Mouse (Mus musculus) kidney, adult 2 months (tissue): ENCODE results near the gene Bri3bp. TPM values are rescaled to one million over a fixed set of nuclear protein-coding genes. Genes with fewer than 3 reads are reported as not detected.

Experiments
- DNase-seq: peaks from one replicate; pipeline ENCODE4 v3.0.0; 2021
- H3K27ac ChIP-seq: fragments of 200-500 bp; 2 replicates; pipeline ENCODE4 v1.5.1; 2012; ENCODE audit warnings: low read depth, low read length, control low read depth, inconsistent platforms; ENCODE audit not compliant: insufficient read depth
- H3K27me3 ChIP-seq: fragments of 200-500 bp; replicated peaks from 2 replicates; pipeline ENCODE4 v1.6.1; 2012; ENCODE audit warnings: mild to moderate bottlenecking, moderate library complexity, low read length, inconsistent platforms; ENCODE audit not compliant: control insufficient read depth, insufficient read depth
- H3K36me3 ChIP-seq: fragments of 200-500 bp; 2 replicates; pipeline ENCODE4 v1.6.1; 2012; ENCODE audit warnings: mild to moderate bottlenecking, moderate library complexity, low read length, inconsistent platforms; ENCODE audit not compliant: control insufficient read depth, insufficient read depth
- H3K4me1 ChIP-seq: fragments of 200-500 bp; 2 replicates; pipeline ENCODE4 v1.6.1; 2011; ENCODE audit warnings: low read length; ENCODE audit not compliant: control insufficient read depth, insufficient read depth
- H3K4me3 ChIP-seq: fragments of 200-500 bp; 2 replicates; pipeline ENCODE4 v1.5.1; 2011; ENCODE audit warnings: mild to moderate bottlenecking, low read depth, low read length, control low read depth; ENCODE audit not compliant: insufficient read depth
- CTCF ChIP-seq: fragments of 200-500 bp; conservative IDR thresholded peaks from 2 replicates; pipeline ENCODE4 v1.5.1; 2011; ENCODE audit warnings: low read depth, mild to moderate bottlenecking, control low read depth, low read length, moderate library complexity, mixed read lengths; ENCODE audit not compliant: insufficient read depth, insufficient read length
- POLR2A ChIP-seq: fragments of 200-500 bp; IDR thresholded peaks from one replicate; pipeline ENCODE4 v1.6.1; 2011; ENCODE audit warnings: low read depth, low read length, control low read depth
- WGBS: fragments of 180-500 bp; shearing (Covaris S2); methylation state at CpG from one replicate; pipeline ENCODE4 v1.1.7; 2018; 5-methylcytosine and 5-hydroxymethylcytosine counted together
- polyA plus RNA-seq: library from polyadenylated mRNA; depleted of rRNA; stranded (reverse); fragments of >200 nt; gene quantifications from 2 replicates; pipeline ENCODE4 v1.2.3, GENCODE M21; 2012

Gene Bri3bp
- polyA plus RNA-seq, 1 experiment = 13.0 TPM

- Histone ChIP-seq H3K27me3 (no peaks in the 10 kb centered on the region), H3K36me3 (no peaks in the 10 kb centered on the region; the same call in 1 of the 2 replicates), H3K4me3 (no peak overlapping the region), H3K27ac (no peak overlapping the region), H3K4me1 (no peaks in the 10 kb centered on the region; the same call in 1 of the 2 replicates)
- WGBS = 64% methylated on average over 10 of the region's 10 CpGs
- DNase-seq = peak; percentile 91
- TF ChIP-seq POLR2A (no peak), CTCF (no peak)
Measured at GRCm38 (mm10) chr5:125495655-125496054, 54.3 kb downstream of the Bri3bp start.

DNA sequence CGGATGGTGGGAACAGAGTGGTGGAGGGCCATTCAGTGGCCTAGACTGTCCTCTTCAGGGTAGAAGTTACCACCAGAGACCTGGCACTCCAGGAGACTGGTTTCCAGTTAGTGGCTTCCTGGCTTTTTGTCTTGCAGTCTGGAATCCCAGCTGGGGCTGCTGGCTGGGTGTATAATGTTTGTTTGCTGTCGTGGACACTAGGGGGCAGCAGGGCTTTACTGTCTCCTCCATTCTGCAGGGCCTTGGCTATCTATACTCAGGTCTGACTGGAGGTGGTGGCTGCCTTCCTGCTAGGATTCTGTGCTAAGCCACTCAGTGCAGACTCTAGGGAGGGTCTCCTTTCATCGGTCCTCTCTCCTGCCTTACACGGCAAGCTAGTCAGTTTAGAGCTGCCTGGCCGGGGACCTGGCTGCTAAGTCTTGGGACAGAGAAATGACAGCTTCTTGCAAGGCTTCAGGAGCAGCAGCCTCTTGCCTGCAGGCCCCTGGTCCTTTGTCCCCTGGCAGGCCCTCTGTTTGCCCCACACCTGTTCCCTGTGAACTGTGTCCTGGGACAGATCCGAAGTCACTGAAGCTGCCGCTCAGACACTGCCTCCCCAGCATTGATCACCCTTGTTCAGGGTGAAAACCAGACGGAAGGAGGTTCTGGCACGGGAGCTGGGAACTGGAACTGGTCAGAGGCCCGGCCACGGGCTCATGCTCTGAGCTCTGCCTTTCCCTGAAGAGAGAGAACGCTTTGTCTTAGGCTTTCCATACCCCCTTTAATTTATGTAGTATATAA, 56.6 kb downstream of the Bri3bp start:
- TF ChIP-seq POLR2A (no peak), CTCF (peak; percentile 69)
- Histone ChIP-seq H3K36me3 (no peaks in the 10 kb centered on the region; the same call in 1 of the 2 replicates), H3K27me3 (no peaks in the 10 kb centered on the region), H3K4me3 (no peak overlapping the region), H3K4me1 (no peaks in the 10 kb centered on the region; the same call in 1 of the 2 replicates), H3K27ac (no peak overlapping the region)
- 59% methylated on average over 12 of the region's 12 CpGs for WGBS
- peak; percentile 68 for DNase-seq

DNA sequence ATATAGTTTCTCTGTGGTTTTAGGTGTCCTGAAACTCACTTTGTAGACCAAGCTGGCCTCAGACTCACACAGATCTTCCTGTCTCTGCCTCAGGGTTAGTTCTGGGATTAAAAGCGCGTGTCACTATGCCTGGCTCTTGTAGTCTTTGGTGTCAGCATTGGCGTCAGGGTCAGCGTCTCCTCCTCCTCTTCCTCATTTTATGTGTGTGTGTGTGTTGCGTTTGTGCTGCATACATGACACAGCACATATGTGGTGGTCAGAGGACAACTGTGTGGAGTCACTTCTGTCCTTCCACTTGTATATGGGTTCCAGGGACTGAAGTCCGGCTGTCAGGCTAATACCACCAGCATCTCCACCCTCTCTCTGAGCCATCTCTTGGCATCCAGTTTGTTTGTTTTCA, 60.1 kb downstream of the Bri3bp start:
- Histone ChIP-seq H3K4me1 (no peaks in the 10 kb centered on the region), H3K27me3 (no peaks in the 10 kb centered on the region), H3K27ac (no peak overlapping the region), H3K36me3 (no peaks in the 10 kb centered on the region; the same call in 1 of the 2 replicates), H3K4me3 (no peak overlapping the region)
- no peak for TF ChIP-seq POLR2A
- TF ChIP-seq CTCF = no peak
- WGBS = 85% methylated on average over 6 of the region's 6 CpGs
- DNase-seq = no peak

DNA sequence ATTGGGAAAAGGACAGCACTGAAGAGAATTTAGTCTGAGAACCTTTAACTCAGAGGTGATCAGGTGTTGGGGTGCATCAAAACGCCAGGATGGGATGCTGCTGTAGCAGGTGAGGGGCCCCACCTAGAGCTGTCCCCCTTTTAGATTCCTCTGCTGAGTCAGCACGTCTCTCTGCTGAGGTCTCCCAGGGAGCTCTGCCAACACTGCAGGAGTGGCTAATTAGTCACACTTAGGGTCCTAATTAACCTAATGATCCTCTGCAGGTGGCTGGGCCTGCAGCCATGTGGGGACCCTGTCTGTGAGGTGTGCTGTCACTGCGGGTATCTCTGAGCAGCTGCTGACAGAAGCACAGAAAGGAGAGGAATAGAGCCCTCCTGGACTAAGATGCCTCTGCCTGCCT, 60.8 kb downstream of the Bri3bp start:
- H3K27ac ChIP-seq = no peak overlapping the region
- H3K36me3 ChIP-seq = no peaks in the 10 kb centered on the region; the same call in 1 of the 2 replicates
- no peaks in the 10 kb centered on the region for H3K4me1 ChIP-seq
- DNase-seq = no peak
- no peak overlapping the region for H3K4me3 ChIP-seq
- no peak for TF ChIP-seq POLR2A
- TF ChIP-seq CTCF = no peak
- no peaks in the 10 kb centered on the region for H3K27me3 ChIP-seq
- 47% methylated on average over 3 of the region's 3 CpGs for WGBS

DNA sequence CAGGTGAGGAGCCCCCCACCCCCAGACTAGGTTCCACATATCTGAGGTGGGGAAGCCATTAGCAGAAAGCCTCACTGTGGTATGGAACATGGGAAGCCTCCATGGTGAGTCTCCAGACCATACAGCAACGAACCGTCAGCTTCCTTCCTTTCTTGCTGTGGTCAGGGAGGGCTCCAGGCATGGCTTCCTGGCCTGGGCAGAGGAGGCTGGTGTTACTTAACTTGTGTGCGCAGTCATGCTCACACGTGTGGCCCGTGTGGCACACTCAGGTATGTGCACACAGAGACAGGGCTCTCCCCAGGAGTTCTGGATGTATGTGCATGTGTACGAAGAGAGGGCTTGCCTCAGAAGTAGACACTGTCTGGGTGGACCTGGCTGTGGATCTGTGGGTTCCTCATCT, 62.3 kb downstream of the Bri3bp start:
- 87% methylated on average over 6 of the region's 6 CpGs for WGBS
- Histone ChIP-seq H3K4me1 (no peaks in the 10 kb centered on the region), H3K27me3 (no peaks in the 10 kb centered on the region), H3K27ac (no peak overlapping the region), H3K4me3 (no peak overlapping the region), H3K36me3 (no peaks in the 10 kb centered on the region; the same call in none of the 2 replicates)
- TF ChIP-seq CTCF = no peak
- TF ChIP-seq POLR2A = no peak
- DNase-seq = no peak

- H3K27ac ChIP-seq = no peak overlapping the region
- no peaks in the 10 kb centered on the region for H3K27me3 ChIP-seq
- WGBS = 70% methylated on average over 11 of the region's 11 CpGs
- no peak for TF ChIP-seq CTCF
- TF ChIP-seq POLR2A = no peak
- no peak for DNase-seq
- no peaks in the 10 kb centered on the region for H3K4me1 ChIP-seq
- no peak overlapping the region for H3K4me3 ChIP-seq
- no peaks in the 10 kb centered on the region; the same call in none of the 2 replicates for H3K36me3 ChIP-seq
Measured at GRCm38 (mm10) chr5:125504692-125505091, 63.3 kb downstream of the Bri3bp start.

- no peak overlapping the region for H3K4me3 ChIP-seq
- no peak for DNase-seq
- TF ChIP-seq CTCF = no peak
- no peak for TF ChIP-seq POLR2A
- no peaks in the 10 kb centered on the region for H3K27me3 ChIP-seq
- WGBS = 67% methylated on average over 15 of the region's 15 CpGs
- H3K36me3 ChIP-seq = peaks cover 1% of the 10 kb centered on the region
- no peaks in the 10 kb centered on the region for H3K4me1 ChIP-seq
- H3K27ac ChIP-seq = no peak overlapping the region
Measured at GRCm38 (mm10) chr5:125505968-125506367, 64.6 kb downstream of the Bri3bp start.
